Mouse (Mus musculus): ENCODE measurements around the gene Mogs. TPM values are rescaled to one million over a fixed set of nuclear protein-coding genes. Genes with fewer than 3 reads are reported as not detected.
A peak's percentile ranks its signal among the peaks of the same experiment; 100 is the strongest.

Gene Mogs
- total and polyA plus RNA-seq, 3 experiments, result 57.2 to 78.9 (median 77.3) TPM

DNA sequence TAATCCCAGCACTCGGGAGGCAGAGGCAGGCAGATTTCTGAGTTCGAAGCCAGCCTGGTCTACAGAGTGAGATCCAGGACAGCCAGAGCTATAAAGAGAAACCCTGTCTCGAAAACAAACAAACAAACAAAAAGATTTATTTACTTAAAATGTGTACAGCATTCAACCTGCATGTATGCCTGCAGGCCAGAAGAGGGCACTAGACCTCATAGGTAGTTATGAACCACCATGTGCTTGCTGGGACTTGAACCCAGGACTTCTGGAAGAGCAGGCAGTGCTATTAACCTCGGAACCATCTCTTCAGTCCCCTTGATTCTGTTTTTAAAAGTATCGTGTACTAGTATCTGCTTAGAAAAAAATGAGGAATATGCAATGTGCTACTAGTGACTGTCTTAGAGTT, 12.1 kb downstream of the Mogs start:
- H3K36me3 ChIP-seq (replicated peaks in 1 of 2; ENCODE audit: control insufficient read depth in 1 of 2, insufficient read depth in 1 of 2, low read length in 1 of 2), result peaks cover 2 to 8% of the 10 kb centered on the region in 2 experiments
- TF ChIP-seq MXI1 (IDR thresholded peaks at IDR 0.05; ENCODE audit: low read depth, low read length), result no peak
- peak; percentile 16 to 21; a peak in 2 of 4 replicates for TF ChIP-seq CTCF (conservative IDR thresholded peaks at IDR 0.05 in 1 of 2, IDR thresholded peaks at IDR 0.05 in 1 of 2; ENCODE audit: low read depth in 2 of 2, low read length in 2 of 2)
- TF ChIP-seq JUN (IDR thresholded peaks at IDR 0.05; ENCODE audit: insufficient read depth, low read depth, low read length), result no peak
- no peak for TF ChIP-seq ZKSCAN1 (IDR thresholded peaks at IDR 0.05; ENCODE audit: borderline replicate concordance, low read depth, low read length)
- no peak for TF ChIP-seq NELFE (IDR thresholded peaks at IDR 0.05; ENCODE audit: low read depth, low read length)
- TF ChIP-seq RCOR1 (conservative IDR thresholded peaks at IDR 0.05; ENCODE audit: low read depth, low read length), result no peak
- TF ChIP-seq TCF12 (IDR thresholded peaks at IDR 0.05; ENCODE audit: low read depth, low read length), result no peak
- TF ChIP-seq MAX (IDR thresholded peaks at IDR 0.05; ENCODE audit: low read length), result no peak
- H3K27ac ChIP-seq (ENCODE audit: insufficient read depth, low read depth), result no peak overlapping the region
- H3K4me2 ChIP-seq (ENCODE audit: insufficient read depth, low read depth, poor library complexity, severe bottlenecking), result no peak overlapping the region
- no peaks in the 10 kb centered on the region for H3K79me2 ChIP-seq (replicated peaks; ENCODE audit: control insufficient read depth, extremely low read depth, insufficient read depth, poor library complexity, severe bottlenecking)
- H3K4me1 ChIP-seq (ENCODE audit: control insufficient read depth in 1 of 2, insufficient read depth in 2 of 2), result peaks cover 2 to 25% of the 10 kb centered on the region in 2 experiments
- H3K27me3 ChIP-seq (replicated peaks), result no peaks in the 10 kb centered on the region
- in situ Hi-C loops (cut with MboI; ENCODE audit: low pct_ligation_motif_present, low pct_unique_long_range_greater_than_20kb, low sequenced_read_pairs) (no loop called here), dilution Hi-C loops (cut with MboI; ENCODE audit: extremely low pct_ligation_motif_present, extremely low pct_unique_long_range_greater_than_20kb, low sequenced_read_pairs) (no loop called here)
- DNase-seq (ENCODE audit: extremely low read depth), result no peak
- H3K9me3 ChIP-seq (replicated peaks; ENCODE audit: low read length), result no peaks in the 10 kb centered on the region
- no peak overlapping the region for H3K9ac ChIP-seq (ENCODE audit: insufficient read depth, low read depth)
- no peak overlapping the region for H3K4me3 ChIP-seq (replicated peaks in 1 of 3; ENCODE audit: low read depth in 2 of 3, low read length in 2 of 3, poor library complexity in 1 of 3)

DNA sequence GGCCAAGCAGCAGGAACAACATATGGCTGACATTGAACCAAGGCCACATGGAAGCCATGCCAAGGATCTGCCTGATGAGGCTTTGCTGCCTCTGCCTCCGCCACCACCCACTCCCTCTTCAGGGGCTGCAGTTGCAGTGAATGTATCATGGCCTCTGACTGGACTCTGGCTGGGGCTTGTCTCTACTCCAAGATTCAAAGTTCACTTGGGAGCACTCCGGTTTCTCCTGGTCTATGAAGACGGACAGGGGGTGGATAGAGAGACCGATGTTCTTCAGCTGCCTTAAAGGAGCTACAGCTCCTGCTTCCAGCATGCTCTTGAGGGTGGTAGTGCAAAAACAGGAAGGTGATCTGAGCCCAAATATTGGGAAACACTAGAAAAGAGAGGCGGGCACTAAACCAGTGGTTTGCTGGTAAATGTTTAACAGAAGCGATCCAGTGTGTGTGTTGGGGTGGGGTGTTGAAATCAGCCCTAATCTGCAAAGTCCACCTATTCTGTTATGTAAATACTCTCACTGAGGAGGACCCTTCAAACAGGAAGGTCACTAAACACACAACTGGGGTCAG, 16.3 kb downstream of the Mogs start:
- H3K36me3 ChIP-seq (replicated peaks in 1 of 2; ENCODE audit: control insufficient read depth in 1 of 2, insufficient read depth in 1 of 2, low read length in 1 of 2), result no peaks in the 10 kb centered on the region
- TF ChIP-seq ZKSCAN1 (IDR thresholded peaks at IDR 0.05; ENCODE audit: borderline replicate concordance, low read depth, low read length) (no peak), MYC (IDR thresholded peaks at IDR 0.05; ENCODE audit: low read depth, low read length) (no peak)
- no peak overlapping the region for H3K9ac ChIP-seq (ENCODE audit: insufficient read depth, low read depth)
- H3K4me1 ChIP-seq (ENCODE audit: control insufficient read depth in 1 of 2, insufficient read depth in 2 of 2), result peaks cover 0 to 18% of the 10 kb centered on the region in 2 experiments; a peak in 2 of 4 replicates
- in situ Hi-C loops (cut with MboI; ENCODE audit: low pct_ligation_motif_present, low pct_unique_long_range_greater_than_20kb, low sequenced_read_pairs), result no loop called here
- H3K27ac ChIP-seq (ENCODE audit: insufficient read depth, low read depth), result no peak overlapping the region
- dilution Hi-C loops (cut with MboI; ENCODE audit: extremely low pct_ligation_motif_present, extremely low pct_unique_long_range_greater_than_20kb, low sequenced_read_pairs), result no loop called here
- H3K9me3 ChIP-seq (replicated peaks; ENCODE audit: low read length), result no peaks in the 10 kb centered on the region
- H3K27me3 ChIP-seq (replicated peaks), result no peaks in the 10 kb centered on the region
- no peaks in the 10 kb centered on the region for H3K79me2 ChIP-seq (replicated peaks; ENCODE audit: control insufficient read depth, extremely low read depth, insufficient read depth, poor library complexity, severe bottlenecking)
- no peak overlapping the region for H3K4me3 ChIP-seq (replicated peaks in 1 of 3; ENCODE audit: low read depth in 2 of 3, low read length in 2 of 3, poor library complexity in 1 of 3)
- no peak for DNase-seq (ENCODE audit: extremely low read depth)
- no peak overlapping the region for H3K4me2 ChIP-seq (ENCODE audit: insufficient read depth, low read depth, poor library complexity, severe bottlenecking)

DNA sequence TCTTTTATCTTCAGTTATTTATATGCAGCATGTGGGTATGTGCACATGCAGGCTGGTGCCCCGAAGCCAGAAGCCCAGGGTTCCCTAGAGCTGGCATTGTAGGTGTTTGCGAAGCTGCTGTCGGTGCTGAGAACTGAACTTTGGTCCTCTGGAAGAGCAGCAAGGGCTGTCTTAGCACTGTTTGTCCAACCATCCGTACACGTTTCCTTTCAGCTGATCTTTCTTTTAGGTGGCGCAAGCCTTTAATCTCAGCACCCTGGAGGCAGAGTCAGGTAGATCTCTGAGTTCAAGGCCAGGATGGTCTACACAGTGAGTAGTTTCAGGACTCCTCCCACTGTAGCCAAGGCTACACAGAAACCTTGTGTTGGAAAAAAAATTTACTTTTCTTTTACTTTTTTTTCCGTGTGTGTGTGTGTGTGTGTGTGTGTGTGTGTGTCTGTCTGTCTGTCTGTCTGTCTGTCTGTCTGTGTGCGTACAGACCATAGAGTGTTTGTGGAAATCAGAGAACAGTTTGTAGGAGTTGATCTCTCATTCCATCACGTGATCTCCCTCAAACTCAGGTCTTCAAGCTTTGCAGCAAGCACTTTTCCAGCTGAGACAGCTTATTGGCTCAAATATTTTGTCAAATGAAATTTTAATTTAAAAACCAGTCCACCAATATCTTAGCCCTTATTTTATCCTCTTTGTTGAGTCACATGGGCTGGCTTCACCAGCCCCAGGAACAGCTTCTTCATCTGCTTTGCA, 17.1 kb downstream of the Mogs start:
- Histone ChIP-seq H3K27me3 (replicated peaks) (no peaks in the 10 kb centered on the region), H3K4me3 (replicated peaks in 1 of 3; ENCODE audit: low read depth in 2 of 3, low read length in 2 of 3, poor library complexity in 1 of 3) (no peak overlapping the region), H3K9me3 (replicated peaks; ENCODE audit: low read length) (no peaks in the 10 kb centered on the region), H3K36me3 (replicated peaks in 1 of 2; ENCODE audit: control insufficient read depth in 1 of 2, insufficient read depth in 1 of 2, low read length in 1 of 2) (no peaks in the 10 kb centered on the region), H3K27ac (ENCODE audit: insufficient read depth, low read depth) (no peak overlapping the region), H3K79me2 (replicated peaks; ENCODE audit: control insufficient read depth, extremely low read depth, insufficient read depth, poor library complexity, severe bottlenecking) (no peaks in the 10 kb centered on the region), H3K4me2 (ENCODE audit: insufficient read depth, low read depth, poor library complexity, severe bottlenecking) (no peak overlapping the region), H3K4me1 (ENCODE audit: control insufficient read depth in 1 of 2, insufficient read depth in 2 of 2) (peaks cover 1 to 23% of the 10 kb centered on the region in 2 experiments; a peak in 3 of 4 replicates), H3K9ac (ENCODE audit: insufficient read depth, low read depth) (no peak overlapping the region)
- dilution Hi-C loops (cut with MboI; ENCODE audit: extremely low pct_ligation_motif_present, extremely low pct_unique_long_range_greater_than_20kb, low sequenced_read_pairs) (no loop called here), in situ Hi-C loops (cut with MboI; ENCODE audit: low pct_ligation_motif_present, low pct_unique_long_range_greater_than_20kb, low sequenced_read_pairs) (no loop called here)
- TF ChIP-seq PAX5 (IDR thresholded peaks at IDR 0.05; ENCODE audit: low read length) (no peak), CHD1 (IDR thresholded peaks at IDR 0.05; ENCODE audit: low read depth, low read length) (no peak), NRF1 (IDR thresholded peaks at IDR 0.05; ENCODE audit: low read depth, low read length) (no peak), ZNF384 (IDR thresholded peaks at IDR 0.05; ENCODE audit: low read depth, low read length) (no peak), SMC3 (IDR thresholded peaks at IDR 0.05; ENCODE audit: low read depth, low read length) (no peak), ZC3H11A (IDR thresholded peaks at IDR 0.05; ENCODE audit: low read depth, low read length) (no peak), MYC (IDR thresholded peaks at IDR 0.05; ENCODE audit: low read depth, low read length) (no peak), MEF2A (IDR thresholded peaks at IDR 0.05; ENCODE audit: borderline replicate concordance, low read depth, low read length) (no peak)
- DNase-seq (ENCODE audit: extremely low read depth), result no peak

Data from CH12.LX (cell line).